Mouse (Mus musculus): ENCODE measurements around the gene Htr3b.

- no peak for TF ChIP-seq CTCF (IDR thresholded peaks at IDR 0.05; ENCODE audit: control insufficient read depth, insufficient read depth, low read length)
- no peak for TF ChIP-seq POLR2A (IDR thresholded peaks at IDR 0.05; ENCODE audit: borderline replicate concordance, control insufficient read depth, low read depth, low read length)
These were observed 17.2 kb downstream of the Htr3b start for GRCm38 (mm10) chr9:48947565-48947964.
